Mouse (Mus musculus) adipocyte (in vitro differentiated cells): ENCODE data around the gene Mast3.

Experiments used
- DNase-seq: peaks from one replicate; pipeline ENCODE4 v3.0.0-alpha.2; 2016; ENCODE audit warnings: low spot score

Mast3 gene

GRCm38 (mm10) chr8:70803761-70804480 is 933 bp downstream of the Mast3 start:
- DNase-seq = no peak

GRCm38 (mm10) chr8:70802786-70803510 is 1.9 kb downstream of the Mast3 start:
- no peak for DNase-seq

GRCm38 (mm10) chr8:70801830-70802229 is 3.0 kb downstream of the Mast3 start:
- DNase-seq = no peak

GRCm38 (mm10) chr8:70801156-70801555 is 3.7 kb downstream of the Mast3 start:
- DNase-seq = no peak

GRCm38 (mm10) chr8:70800648-70801047 is 4.2 kb downstream of the Mast3 start:
- no peak for DNase-seq

GRCm38 (mm10) chr8:70798281-70798680 is 6.6 kb downstream of the Mast3 start:
- no peak for DNase-seq

- DNase-seq = peak; percentile 90
These were observed 7.5 kb downstream of the Mast3 start for GRCm38 (mm10) chr8:70797081-70798070.

GRCm38 (mm10) chr8:70796403-70797080 is 8.3 kb downstream of the Mast3 start:
- DNase-seq = no peak

GRCm38 (mm10) chr8:70795370-70795769 is 9.5 kb downstream of the Mast3 start:
- DNase-seq = no peak

GRCm38 (mm10) chr8:70794215-70794614 is 10.6 kb downstream of the Mast3 start:
- DNase-seq = no peak

- DNase-seq = no peak
These were observed 12.2 kb downstream of the Mast3 start for GRCm38 (mm10) chr8:70792700-70793099.

- DNase-seq = peak; percentile 94
These were observed 12.7 kb downstream of the Mast3 start for GRCm38 (mm10) chr8:70791975-70792691.

- no peak for DNase-seq
These were observed 13.6 kb downstream of the Mast3 start for GRCm38 (mm10) chr8:70791294-70791701.

- DNase-seq = no peak
These were observed 14.0 kb downstream of the Mast3 start for GRCm38 (mm10) chr8:70790846-70791245.

- DNase-seq = no peak
These were observed 15.8 kb downstream of the Mast3 start for GRCm38 (mm10) chr8:70789046-70789445.

- no peak for DNase-seq
These were observed 16.8 kb downstream of the Mast3 start for GRCm38 (mm10) chr8:70787941-70788667.

GRCm38 (mm10) chr8:70787051-70787445 is 17.8 kb downstream of the Mast3 start:
- no peak for DNase-seq

- no peak for DNase-seq
These were observed 18.4 kb downstream of the Mast3 start for GRCm38 (mm10) chr8:70786291-70787050.

GRCm38 (mm10) chr8:70780093-70780492 is 24.8 kb downstream of the Mast3 start:
- DNase-seq = no peak
